Mouse (Mus musculus) liver, embryonic 14.5 days (tissue): ENCODE data around the gene Mta2.

Source experiments
- CTCF ChIP-seq: IDR thresholded peaks from 2 replicates; pipeline ENCODE4 v1.5.1; 2016; ENCODE audit warnings: antibody characterized with exemption, low read depth, control low read depth
- EP300 ChIP-seq: IDR thresholded peaks from 2 replicates; pipeline ENCODE4 v1.6.1; 2016; ENCODE audit warnings: antibody characterized with exemption, low read depth

- peak; percentile 32; the same call in 1 of the 2 replicates for TF ChIP-seq CTCF
- TF ChIP-seq EP300, result no peak
Observed at GRCm38 (mm10) chr19:8989567-8990431, 48.1 kb downstream of the Mta2 start.
